Mouse (Mus musculus): Measurements from ENCODE around the gene Pnkd. TPM values are rescaled to one million over a fixed set of nuclear protein-coding genes. Genes with fewer than 3 reads are reported as not detected.
"Not testable (repeated sequence)": the region's sequence is repeated elsewhere in the genome, so short reads cannot be mapped to it uniquely, and the experiment has no call there.

The Pnkd gene
- polyA plus RNA-seq, 1 experiment from 2014 or later: 101 TPM

DNA sequence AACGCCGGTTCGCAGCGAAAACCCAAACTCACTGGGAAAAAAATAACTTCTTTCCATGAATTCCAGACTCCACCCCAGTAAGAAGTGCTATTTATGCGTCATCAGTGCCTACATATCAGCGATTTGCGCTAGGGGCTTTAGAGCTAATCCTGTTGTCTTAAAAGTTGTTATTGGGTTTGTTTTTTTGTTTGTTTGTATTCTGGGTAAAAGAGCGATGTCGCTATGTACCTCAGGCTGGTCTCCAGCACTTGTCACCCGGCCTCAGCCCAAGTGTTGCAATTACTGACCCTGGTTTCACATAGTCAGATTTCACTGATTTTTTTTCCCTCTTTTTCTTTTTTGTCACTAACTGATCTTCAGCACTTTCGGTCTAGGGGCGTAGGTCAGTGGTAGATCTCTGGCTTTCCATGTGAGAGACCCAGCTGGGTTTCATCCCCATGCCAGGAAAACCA is 19.6 kb downstream of the Pnkd start:
- peak overlapping the region; percentile 73 for H3K4me3 ChIP-seq
- H3K27me3 ChIP-seq (ENCODE audit: poor library complexity, severe bottlenecking): peaks cover 31% of the 10 kb centered on the region
- peak overlapping the region; percentile 80 for H3K27ac ChIP-seq
- 8% methylated on average over 12 of the region's 12 CpGs for WGBS
- DNase-seq (ENCODE audit: extremely low spot score, low spot score): no peak
- H3K9me3 ChIP-seq: no peaks in the 10 kb centered on the region
- no peaks in the 10 kb centered on the region for H3K36me3 ChIP-seq (replicated peaks)
- H3K4me1 ChIP-seq: peaks cover 15% of the 10 kb centered on the region

DNA sequence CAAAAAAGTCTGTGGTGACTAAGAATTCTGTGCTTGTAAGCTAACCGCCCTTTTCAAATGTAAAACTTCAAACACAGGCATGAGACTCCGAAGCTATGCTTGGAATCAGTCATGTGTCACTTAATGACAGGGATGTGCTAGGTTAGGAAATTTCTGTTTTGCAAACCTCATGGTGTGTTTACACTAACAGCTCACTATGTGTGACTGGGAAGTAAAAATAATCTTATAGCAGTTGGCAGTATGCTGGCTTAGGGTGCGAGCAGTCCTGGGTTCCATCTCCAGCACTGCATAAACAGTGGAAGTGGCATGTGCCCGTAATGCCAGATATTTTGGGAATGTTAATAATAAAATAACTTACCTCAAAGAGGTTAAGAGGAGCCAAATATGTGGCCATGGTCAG is 20.2 kb downstream of the Pnkd start:
- Histone ChIP-seq H3K36me3 (replicated peaks) (no peaks in the 10 kb centered on the region), H3K4me1 (peaks cover 18% of the 10 kb centered on the region), H3K9me3 (no peaks in the 10 kb centered on the region), H3K27ac (no peak overlapping the region), H3K27me3 (ENCODE audit: poor library complexity, severe bottlenecking) (peaks cover 31% of the 10 kb centered on the region), H3K4me3 (no peak overlapping the region)
- no peak for DNase-seq (ENCODE audit: extremely low spot score, low spot score)
- WGBS: 84% methylated on average over 4 of the region's 4 CpGs

DNA sequence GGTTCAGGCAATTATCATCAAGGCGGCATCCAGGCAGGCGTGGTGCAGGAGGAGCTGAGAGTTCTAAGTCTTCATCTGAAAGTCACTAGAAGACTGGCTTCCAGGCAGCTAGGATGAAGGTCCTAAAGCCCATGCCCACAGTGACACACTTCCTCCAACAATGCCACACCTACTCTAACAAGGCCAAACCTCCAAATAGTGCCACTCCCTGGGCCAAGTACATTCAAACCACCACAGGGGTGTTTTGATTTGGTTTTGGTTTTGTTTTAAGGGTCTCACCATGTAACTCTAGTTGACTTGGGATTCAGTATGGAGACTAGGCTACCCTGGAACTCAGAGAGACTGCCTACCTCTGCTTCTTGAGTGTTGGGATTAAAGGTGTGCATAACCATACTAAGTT is 20.8 kb downstream of the Pnkd start, which contains the start of gene Tmbim1:
TSS of gene Tmbim1 (minus strand) at position 101 of the 400 bp plus-strand sequence.
- no peak for DNase-seq (ENCODE audit: extremely low spot score, low spot score)
- peak within 1 kb of the TSS; percentile 73 for H3K4me3 ChIP-seq
- no peak within 1 kb of the TSS for H3K27ac ChIP-seq
- peaks cover 19% of the 10 kb centered on the region for H3K4me1 ChIP-seq
- peaks cover 31% of the 10 kb centered on the region for H3K27me3 ChIP-seq (ENCODE audit: poor library complexity, severe bottlenecking)
- H3K36me3 ChIP-seq (replicated peaks): no peaks in the 10 kb centered on the region
- no peaks in the 10 kb centered on the region for H3K9me3 ChIP-seq
- 89% methylated on average over 2 of the region's 2 CpGs for WGBS

DNA sequence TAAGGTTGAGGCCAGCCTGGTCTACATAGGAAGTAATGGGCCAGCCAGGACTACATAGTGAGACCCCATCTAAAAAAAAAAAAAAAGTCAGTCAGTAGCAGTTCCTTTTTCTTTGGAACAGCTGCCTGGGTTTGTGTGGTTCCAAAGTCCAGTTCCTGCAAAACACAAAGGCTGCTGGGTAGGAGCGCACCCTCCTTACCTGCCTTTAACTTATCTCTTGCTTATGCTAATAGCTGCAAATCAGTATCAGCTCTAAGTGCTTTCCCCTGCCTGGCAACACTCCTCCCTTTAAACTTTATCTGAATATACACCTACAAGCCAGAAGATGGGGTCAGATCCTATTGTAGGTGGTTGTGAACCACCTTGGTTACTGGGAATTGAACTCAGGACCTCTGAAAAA is 22.4 kb downstream of the Pnkd start:
- DNase-seq (ENCODE audit: extremely low spot score, low spot score): no peak
- no peak overlapping the region for H3K27ac ChIP-seq
- H3K4me3 ChIP-seq: no peak overlapping the region
- peaks cover 19% of the 10 kb centered on the region for H3K4me1 ChIP-seq
- 96% methylated on average over 1 of the region's 1 CpGs for WGBS
- no peaks in the 10 kb centered on the region for H3K9me3 ChIP-seq
- no peaks in the 10 kb centered on the region for H3K36me3 ChIP-seq (replicated peaks)
- peaks cover 29% of the 10 kb centered on the region for H3K27me3 ChIP-seq (ENCODE audit: poor library complexity, severe bottlenecking)

DNA sequence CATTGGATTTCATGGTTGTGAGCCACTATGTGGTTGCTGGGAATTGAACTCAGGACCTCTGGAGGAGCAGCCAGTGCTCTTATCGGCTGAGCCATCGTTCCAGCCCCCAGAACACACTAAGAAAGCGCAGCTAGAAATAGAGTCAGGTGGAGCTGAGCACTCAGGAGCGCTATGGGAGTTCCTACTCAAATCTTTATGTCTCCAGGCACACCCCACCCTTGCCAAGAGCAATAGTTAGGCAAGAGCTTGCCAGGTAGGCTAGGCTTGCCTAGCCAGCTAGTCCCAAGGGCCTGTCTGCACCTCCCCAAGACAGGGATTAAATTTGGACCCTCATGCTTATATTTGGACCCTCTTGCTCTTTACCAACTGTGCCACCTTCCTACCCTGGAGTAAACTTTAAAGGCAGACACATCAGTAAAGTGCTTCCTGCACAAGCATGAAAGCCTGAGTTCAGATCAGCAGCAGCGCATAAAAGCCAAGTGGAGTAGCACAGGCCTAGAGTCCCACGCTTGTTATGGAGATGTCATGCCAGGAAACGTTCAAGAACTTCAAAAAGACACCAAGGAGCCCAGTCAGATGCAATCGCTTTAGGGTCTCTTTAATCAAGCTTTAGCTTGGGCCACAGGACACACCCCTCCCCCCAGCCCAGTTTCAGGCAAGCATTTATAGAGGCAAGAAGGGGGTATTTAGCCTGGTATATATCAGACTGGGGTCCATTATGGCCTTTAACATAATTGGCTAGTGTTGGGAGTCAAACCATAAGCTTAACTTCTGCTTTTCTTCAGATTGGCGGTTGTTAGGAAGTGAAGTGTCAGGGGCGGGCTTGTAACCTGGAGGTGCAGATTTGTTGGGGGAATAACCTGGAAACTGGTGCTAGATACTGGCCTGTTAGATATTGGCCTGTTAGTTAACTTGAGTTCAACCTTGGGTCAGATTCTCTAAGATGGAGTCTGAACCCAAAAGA is 23.6 kb downstream of the Pnkd start:
- no peak for DNase-seq (ENCODE audit: extremely low spot score, low spot score)
- H3K36me3 ChIP-seq (replicated peaks): no peaks in the 10 kb centered on the region
- no peaks in the 10 kb centered on the region for H3K9me3 ChIP-seq
- H3K4me1 ChIP-seq: peaks cover 17% of the 10 kb centered on the region
- 77% methylated on average over 10 of the region's 10 CpGs for WGBS
- H3K4me3 ChIP-seq: no peak overlapping the region
- peaks cover 20% of the 10 kb centered on the region; the same call in 1 of the 2 replicates for H3K27me3 ChIP-seq (ENCODE audit: poor library complexity, severe bottlenecking)
- no peak overlapping the region for H3K27ac ChIP-seq

DNA sequence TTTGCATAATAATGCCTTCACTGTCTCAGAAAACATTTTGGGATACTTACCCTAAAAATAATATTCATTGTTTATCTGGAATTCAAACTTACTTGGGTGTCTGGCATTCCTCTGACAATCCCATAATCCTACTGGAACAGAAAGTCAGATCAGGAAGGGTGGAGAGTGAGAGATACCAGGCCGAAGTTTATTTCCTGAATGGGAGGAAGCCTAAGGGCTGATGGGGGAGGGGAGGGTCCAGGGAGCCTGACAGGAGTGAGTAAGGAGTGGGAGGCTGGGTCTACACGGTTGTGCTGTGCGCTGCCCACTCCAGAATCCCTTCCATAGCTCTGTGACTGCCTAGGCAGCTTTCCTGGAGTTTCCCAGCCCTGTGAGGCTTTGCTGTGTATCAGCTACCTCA is 25.0 kb downstream of the Pnkd start:
- DNase-seq (ENCODE audit: extremely low spot score, low spot score): no peak
- Histone ChIP-seq H3K27ac (no peak overlapping the region), H3K4me3 (no peak overlapping the region), H3K27me3 (ENCODE audit: poor library complexity, severe bottlenecking) (peaks cover 8% of the 10 kb centered on the region; the same call in 1 of the 2 replicates), H3K36me3 (replicated peaks) (no peaks in the 10 kb centered on the region), H3K9me3 (no peaks in the 10 kb centered on the region), H3K4me1 (0 out of 2 replicates have a peak, but pooled peaks cover 4% of the 10 kb centered on the region)
- WGBS: 57% methylated on average over 3 of the region's 3 CpGs

DNA sequence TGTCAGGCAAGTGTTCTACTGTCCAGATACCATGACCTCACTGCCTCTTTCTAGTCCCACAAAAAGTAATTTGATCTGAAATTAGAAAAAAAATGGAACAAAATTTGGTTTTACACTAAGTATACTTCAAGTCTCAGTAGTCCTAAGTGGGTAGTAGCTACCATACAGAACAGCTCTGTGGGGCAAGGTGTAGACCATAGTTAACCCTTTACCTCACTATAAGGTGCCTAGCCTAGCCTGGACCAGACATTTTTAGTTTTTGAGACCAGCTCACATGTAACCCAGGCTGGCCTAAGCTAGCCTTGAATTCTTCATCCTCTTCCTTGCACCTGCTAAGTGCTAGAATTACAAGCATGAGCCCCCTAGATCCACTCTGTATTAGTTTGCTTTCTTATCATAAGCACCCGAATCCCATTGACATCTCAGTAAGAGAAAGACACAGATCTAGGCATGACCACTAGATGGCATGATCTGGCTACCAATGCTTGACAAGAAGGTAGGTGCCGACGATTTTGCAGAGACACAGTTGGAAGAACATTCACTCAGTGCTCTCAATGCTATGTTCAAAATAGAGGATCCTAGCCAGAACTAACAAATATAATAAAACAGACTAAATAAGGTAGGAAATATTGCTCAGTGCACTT is 28.4 kb downstream of the Pnkd start:
- Histone ChIP-seq H3K4me1 (0 out of 2 replicates have a peak, but pooled peaks cover 4% of the 10 kb centered on the region), H3K27ac (no peak overlapping the region), H3K9me3 (no peaks in the 10 kb centered on the region), H3K27me3 (ENCODE audit: poor library complexity, severe bottlenecking) (no peaks in the 10 kb centered on the region), H3K36me3 (replicated peaks) (no peaks in the 10 kb centered on the region), H3K4me3 (no peak overlapping the region)
- DNase-seq (ENCODE audit: extremely low spot score, low spot score): peak; percentile 39
- 8% methylated on average over 3 of the region's 3 CpGs for WGBS

DNA sequence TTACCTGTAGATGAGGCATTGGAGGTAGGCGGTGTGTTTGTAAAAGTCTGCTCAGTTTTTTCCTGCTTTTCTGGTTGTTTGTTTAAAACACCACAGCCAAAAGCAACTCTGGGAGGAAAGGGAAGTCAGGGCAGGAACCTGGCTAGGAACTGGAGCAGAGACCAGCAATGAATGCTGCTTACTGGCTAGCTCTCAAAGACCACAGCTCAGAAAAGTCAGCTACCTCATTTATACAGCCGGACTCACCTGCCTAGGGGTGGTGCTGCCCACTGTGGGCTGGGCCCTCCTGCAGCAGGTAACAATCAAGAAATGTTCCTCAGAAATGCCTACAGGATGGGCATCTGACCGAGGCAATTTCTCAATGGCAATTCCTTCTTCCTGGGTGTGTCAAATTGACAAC is 30.1 kb downstream of the Pnkd start:
- no peaks in the 10 kb centered on the region for H3K27me3 ChIP-seq (ENCODE audit: poor library complexity, severe bottlenecking)
- 92% methylated on average over 3 of the region's 3 CpGs for WGBS
- no peak overlapping the region for H3K4me3 ChIP-seq
- no peaks in the 10 kb centered on the region for H3K36me3 ChIP-seq (replicated peaks)
- DNase-seq (ENCODE audit: extremely low spot score, low spot score): no peak
- no peak overlapping the region for H3K27ac ChIP-seq
- no peaks in the 10 kb centered on the region for H3K9me3 ChIP-seq
- H3K4me1 ChIP-seq: 0 out of 2 replicates have a peak, but pooled peaks cover 3% of the 10 kb centered on the region

DNA sequence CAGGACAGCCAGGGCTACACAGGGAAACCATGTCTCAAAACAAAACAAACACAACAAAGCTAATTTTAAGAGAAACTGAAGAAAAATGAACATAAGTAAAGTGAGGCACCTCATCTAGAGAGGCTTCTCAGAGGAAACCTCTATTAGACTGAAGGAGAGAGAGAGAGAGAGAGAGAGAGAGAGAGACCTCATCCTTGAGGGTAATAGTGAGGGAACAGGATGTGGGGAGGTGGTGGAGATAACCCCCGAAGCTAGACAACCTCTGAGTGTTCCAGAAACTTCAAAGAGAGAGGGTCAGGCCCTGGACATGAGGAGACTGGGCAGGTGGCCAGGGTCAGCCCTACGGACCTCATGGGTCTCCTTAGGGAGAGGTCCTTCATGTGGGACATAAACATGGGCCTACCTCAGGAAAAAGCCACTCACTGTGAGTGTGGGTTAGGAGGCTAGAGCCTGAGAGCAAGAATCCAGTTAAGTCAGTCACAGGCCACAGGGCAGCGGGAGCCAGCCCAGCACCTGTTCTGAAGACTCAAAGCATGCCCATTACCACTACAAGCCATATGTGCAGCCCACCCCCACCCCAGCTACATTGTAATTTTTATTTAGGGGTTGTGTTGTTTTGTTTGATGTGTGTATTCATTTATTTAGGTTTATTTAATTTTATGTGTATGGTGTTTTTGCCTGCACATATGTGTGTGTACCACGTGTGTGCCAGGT is 31.5 kb downstream of the Pnkd start:
- Histone ChIP-seq H3K4me1 (no peaks in the 10 kb centered on the region), H3K27me3 (ENCODE audit: poor library complexity, severe bottlenecking) (no peaks in the 10 kb centered on the region), H3K4me3 (no peak overlapping the region), H3K9me3 (no peaks in the 10 kb centered on the region), H3K27ac (no peak overlapping the region), H3K36me3 (replicated peaks) (no peaks in the 10 kb centered on the region)
- WGBS: 83% methylated on average over 4 of the region's 4 CpGs
- no peak for DNase-seq (ENCODE audit: extremely low spot score, low spot score)

DNA sequence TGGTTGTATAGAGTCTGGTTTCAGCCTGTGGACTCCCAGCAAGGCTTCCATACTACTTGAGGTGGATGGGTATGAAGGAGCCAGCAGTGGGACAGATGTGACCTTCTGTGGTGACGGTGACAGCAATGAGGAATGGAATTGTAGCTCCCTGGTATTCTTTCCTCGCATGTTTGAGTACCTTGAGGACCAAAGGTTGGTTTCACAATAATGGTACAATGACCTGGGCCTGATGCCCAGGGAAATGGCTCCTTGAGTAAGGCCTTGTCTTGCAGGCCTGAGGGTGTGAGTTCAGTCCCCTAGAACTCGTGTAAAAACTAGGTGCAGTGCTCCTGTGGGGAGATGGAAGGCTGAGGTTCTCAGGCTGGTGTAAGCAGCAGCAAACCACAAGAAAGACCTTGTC is 34.0 kb downstream of the Pnkd start:
- Histone ChIP-seq H3K9me3 (no peaks in the 10 kb centered on the region), H3K4me1 (no peaks in the 10 kb centered on the region), H3K36me3 (replicated peaks) (no peaks in the 10 kb centered on the region), H3K27me3 (ENCODE audit: poor library complexity, severe bottlenecking) (no peaks in the 10 kb centered on the region), H3K27ac (no peak overlapping the region), H3K4me3 (no peak overlapping the region)
- WGBS: 88% methylated on average over 3 of the region's 3 CpGs
- DNase-seq (ENCODE audit: extremely low spot score, low spot score): no peak

DNA sequence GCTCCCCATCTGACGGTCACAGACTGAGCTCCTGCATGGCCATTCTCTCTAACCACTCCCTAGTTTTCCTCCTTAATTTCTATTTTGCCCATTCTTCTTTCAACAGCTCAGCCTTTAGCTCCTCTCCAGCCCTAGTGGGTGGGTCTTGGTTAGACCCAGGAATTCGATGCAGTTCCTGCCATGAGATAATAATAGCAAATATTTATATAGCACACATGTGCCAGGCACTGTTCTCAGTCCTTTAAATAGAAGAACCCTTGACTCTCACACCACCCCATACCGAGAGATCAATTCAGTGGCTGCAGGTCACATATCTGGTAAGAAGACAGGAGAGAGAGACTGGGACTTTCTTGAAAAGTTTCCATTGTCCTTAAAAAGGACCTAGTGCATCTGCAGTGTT is 36.7 kb downstream of the Pnkd start:
- Histone ChIP-seq H3K4me1 (no peaks in the 10 kb centered on the region), H3K4me3 (no peak overlapping the region), H3K27ac (no peak overlapping the region), H3K27me3 (ENCODE audit: poor library complexity, severe bottlenecking) (no peaks in the 10 kb centered on the region), H3K9me3 (no peaks in the 10 kb centered on the region), H3K36me3 (replicated peaks) (no peaks in the 10 kb centered on the region)
- WGBS: 86% methylated on average over 3 of the region's 3 CpGs
- DNase-seq (ENCODE audit: extremely low spot score, low spot score): no peak

DNA sequence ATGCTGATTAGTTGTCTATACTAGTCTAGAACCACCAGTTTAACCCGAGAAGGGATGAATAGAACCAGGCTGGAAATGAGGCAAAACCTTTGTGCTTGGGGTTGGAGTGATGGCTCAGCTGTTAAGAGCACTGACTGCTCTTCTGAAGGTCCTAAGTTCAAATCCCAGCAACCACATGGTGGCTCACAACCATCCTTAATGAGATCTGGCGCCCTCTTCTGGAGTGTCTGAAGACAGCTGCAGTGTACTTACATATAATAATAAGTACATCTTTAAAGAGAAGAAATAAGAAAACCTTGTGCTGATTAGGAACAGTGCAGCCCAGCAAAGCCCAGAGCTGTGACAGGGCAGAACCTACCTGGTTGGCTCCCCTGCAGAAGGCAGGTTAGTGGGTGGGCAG is 42.2 kb downstream of the Pnkd start:
- peaks cover 19% of the 10 kb centered on the region for H3K4me1 ChIP-seq
- not testable (repeated sequence) for H3K36me3 ChIP-seq (replicated peaks); H3K9me3 ChIP-seq; H3K27me3 ChIP-seq (ENCODE audit: poor library complexity, severe bottlenecking); H3K4me3 ChIP-seq; DNase-seq (ENCODE audit: extremely low spot score, low spot score); H3K27ac ChIP-seq
- WGBS: 72% methylated on average over 2 of the region's 2 CpGs

All from forebrain, embryonic 10.5 days (tissue).